Mouse (Mus musculus) kidney, embryonic 16.5 days (tissue): ENCODE data around the gene Hcfc1r1. TPM values are rescaled to one million over a fixed set of nuclear protein-coding genes. Genes with fewer than 3 reads are reported as not detected.

Experiments
- ATAC-seq: fragments of 200-750 bp; cut with Nextera tagmentation; 2 replicates; pipeline ENCODE4 v1.8.0; 2017; ENCODE audit warnings: moderate TSS enrichment; ENCODE audit not compliant: low FRiP score, low TSS enrichment
- H3K27ac ChIP-seq: fragments of 300-500 bp; sonication (generic); 2 replicates; pipeline ENCODE4 v1.5.1; 2014; ENCODE audit warnings: low read length
- H3K27me3 ChIP-seq: fragments of 300-500 bp; sonication (generic); 2 replicates; pipeline ENCODE4 v1.6.1; 2014; ENCODE audit warnings: low read length, control low read depth, mixed read lengths; ENCODE audit not compliant: insufficient read depth
- H3K36me3 ChIP-seq: fragments of 300-500 bp; sonication (generic); 2 replicates; pipeline ENCODE4 v1.6.1; 2014; ENCODE audit warnings: low read length, control low read depth, mixed read lengths; ENCODE audit not compliant: insufficient read depth
- H3K4me1 ChIP-seq: fragments of 300-500 bp; sonication (generic); 2 replicates; pipeline ENCODE4 v1.6.1; 2014; ENCODE audit warnings: low read length, control low read depth, mixed read lengths; ENCODE audit not compliant: insufficient read depth
- H3K4me2 ChIP-seq: fragments of 300-500 bp; sonication (generic); replicated peaks from 2 replicates; pipeline ENCODE4 v1.6.1; 2014; ENCODE audit warnings: low read depth, low read length
- H3K4me3 ChIP-seq: fragments of 300-500 bp; sonication (generic); 2 replicates; pipeline ENCODE4 v1.5.1; 2014; ENCODE audit warnings: mild to moderate bottlenecking, low read length
- H3K9ac ChIP-seq: fragments of 300-500 bp; sonication (generic); replicated peaks from 2 replicates; pipeline ENCODE4 v1.6.1; 2014; ENCODE audit warnings: low read length
- H3K9me3 ChIP-seq: fragments of 300-500 bp; sonication (generic); 2 replicates; pipeline ENCODE4 v1.6.1; 2016; ENCODE audit warnings: low read length, control low read depth
- WGBS: fragments of 180-500 bp; shearing (Covaris S2); extraction: QIAGEN DNeasy Blood & Tissue Kit; methylation state at CpG from one replicate; pipeline ENCODE4 v1.1.7; 2014; 5-methylcytosine and 5-hydroxymethylcytosine counted together
- polyA plus RNA-seq: library from polyadenylated mRNA; unstranded; fragments of >200 nt; fragmentation: Nextera tagmentation; extraction: Ambion mirVana; gene quantifications from 2 replicates; pipeline ENCODE4 v1.2.1, GENCODE M21; 2015

Hcfc1r1 gene
- polyA plus RNA-seq = 73.4 and 83.7 TPM in 2 replicates

- Histone ChIP-seq H3K36me3 (peaks cover 10% of the 10 kb centered on the region), H3K4me3 (peak within 1 kb of the TSS; percentile 63), H3K4me2 (peak within 1 kb of the TSS; percentile 91), H3K27ac (peak within 1 kb of the TSS; percentile 89), H3K9me3 (no peaks in the 10 kb centered on the region), H3K27me3 (peaks cover 2% of the 10 kb centered on the region), H3K4me1 (peaks cover 38% of the 10 kb centered on the region), H3K9ac (peak within 1 kb of the TSS; percentile 82)
- under 1% methylated on average over 45 of the region's 45 CpGs for WGBS
- ATAC-seq = peak; percentile 93
Observed at GRCm38 (mm10) chr17:23673424-23674073, at the start of gene Hcfc1r1, which contains the start of gene Thoc6. Gene Hcfc1r1 (plus strand): TSS chr17:23673596. Gene Thoc6 (minus strand): TSS chr17:23673882.

DNA sequence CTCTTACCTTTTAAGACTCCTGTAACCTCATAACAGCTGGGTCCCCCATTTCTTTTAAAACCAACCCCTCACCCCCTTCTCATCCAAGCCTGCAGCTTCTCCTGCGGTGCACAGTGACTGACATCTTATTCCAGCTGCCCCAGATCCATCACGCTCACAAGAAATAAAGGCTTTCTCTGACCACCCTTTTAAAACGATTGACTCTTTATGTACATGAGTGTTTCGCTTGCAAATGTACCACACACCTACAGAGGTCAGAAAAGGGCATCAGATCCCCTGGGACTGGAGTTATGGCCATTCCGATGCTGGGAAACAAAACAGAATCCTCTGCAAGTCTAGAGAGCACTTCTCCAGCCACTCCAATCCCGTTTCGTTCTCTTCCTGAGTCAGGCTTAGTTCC, 45.6 kb upstream of the Hcfc1r1 start:
- H3K36me3 ChIP-seq = no peaks in the 10 kb centered on the region
- H3K9ac ChIP-seq = no peak overlapping the region
- H3K4me1 ChIP-seq = peaks cover 3% of the 10 kb centered on the region; the same call in 1 of the 2 replicates
- no peaks in the 10 kb centered on the region for H3K27me3 ChIP-seq
- H3K27ac ChIP-seq = no peak overlapping the region
- 44% methylated on average over 7 of the region's 7 CpGs for WGBS
- no peaks in the 10 kb centered on the region for H3K9me3 ChIP-seq
- ATAC-seq = no peak
- H3K4me3 ChIP-seq = no peak overlapping the region
- H3K4me2 ChIP-seq = no peak overlapping the region

DNA sequence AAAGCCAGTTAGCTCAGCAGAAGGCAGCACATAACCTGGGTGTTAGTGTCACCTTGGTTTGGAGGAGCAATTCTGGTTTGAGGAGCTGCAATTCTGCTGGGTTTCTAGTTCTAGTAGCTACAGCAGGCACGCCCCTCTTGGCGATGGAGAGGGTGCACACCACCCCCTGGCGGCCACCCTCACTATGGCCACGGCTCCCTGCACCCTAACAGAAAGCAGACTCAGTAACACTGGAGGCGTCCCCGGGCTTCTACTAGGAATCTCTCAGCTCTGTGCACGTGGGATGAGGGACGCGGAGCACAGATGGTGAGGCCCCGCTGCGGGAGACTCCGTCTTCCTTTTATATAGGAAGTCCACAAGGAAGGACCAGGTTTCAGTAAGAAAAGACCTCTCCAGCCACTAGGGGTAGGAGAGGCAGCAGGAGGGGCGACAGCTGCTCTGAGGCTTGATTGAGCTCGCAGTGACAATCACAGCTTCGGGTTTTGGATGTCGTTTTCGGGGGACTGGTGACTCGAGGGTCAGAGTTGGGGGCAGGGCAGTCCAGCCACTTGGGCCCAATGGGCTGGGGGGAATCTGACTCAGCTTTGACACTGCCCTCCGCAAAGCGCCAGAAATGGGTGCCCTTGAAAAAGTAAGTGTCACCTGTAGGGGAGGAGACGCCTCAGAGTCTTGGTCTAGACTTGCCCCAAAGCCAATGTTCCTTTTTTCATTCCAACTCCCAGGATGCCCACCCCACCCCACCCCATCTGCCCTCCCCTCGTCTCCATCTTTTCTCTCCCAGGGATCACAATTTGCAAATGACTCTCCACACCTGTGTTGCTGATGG, 43.0 kb upstream of the Hcfc1r1 start:
- Histone ChIP-seq H3K27ac (no peak overlapping the region), H3K9me3 (no peaks in the 10 kb centered on the region), H3K36me3 (no peaks in the 10 kb centered on the region), H3K4me1 (peaks cover 3% of the 10 kb centered on the region; the same call in 1 of the 2 replicates), H3K27me3 (no peaks in the 10 kb centered on the region), H3K4me2 (peak overlapping the region; percentile 57), H3K9ac (peak overlapping the region; percentile 36; the same call in 1 of the 2 replicates), H3K4me3 (peak overlapping the region; percentile 25)
- WGBS = 14% methylated on average over 22 of the region's 22 CpGs
- peak; percentile 87 for ATAC-seq

DNA sequence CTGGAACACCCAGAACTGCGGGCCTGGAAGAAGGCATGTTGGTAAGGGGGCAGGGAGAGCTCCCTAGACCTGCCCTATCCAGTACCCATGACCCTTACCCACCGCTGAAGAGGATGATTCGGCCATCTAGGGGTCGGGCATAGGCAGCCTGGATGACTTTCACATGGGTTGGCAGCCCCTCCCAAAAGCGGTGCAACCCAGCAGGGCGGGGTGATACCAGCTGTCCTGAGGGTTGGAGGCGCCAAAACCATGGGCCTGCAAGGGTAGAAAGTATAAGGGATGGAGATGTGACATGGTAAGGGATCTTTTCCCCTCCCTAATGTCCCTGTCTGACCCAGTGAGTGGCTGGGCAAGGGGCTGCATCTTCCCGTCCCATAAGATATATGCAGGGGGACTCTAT, 42.2 kb upstream of the Hcfc1r1 start:
- WGBS = 85% methylated on average over 8 of the region's 8 CpGs
- ATAC-seq = peak; percentile 39; the same call in 1 of the 2 replicates
- H3K36me3 ChIP-seq = no peaks in the 10 kb centered on the region
- H3K4me3 ChIP-seq = no peak overlapping the region
- no peak overlapping the region for H3K9ac ChIP-seq
- no peak overlapping the region for H3K4me2 ChIP-seq
- H3K4me1 ChIP-seq = peaks cover 3% of the 10 kb centered on the region; the same call in 1 of the 2 replicates
- no peak overlapping the region for H3K27ac ChIP-seq
- no peaks in the 10 kb centered on the region for H3K9me3 ChIP-seq
- no peaks in the 10 kb centered on the region for H3K27me3 ChIP-seq

GRCm38 (mm10) chr17:23644613-23645495, 28.5 kb upstream of the Hcfc1r1 start, which contains the start of gene Mmp25:
Gene Mmp25 (minus strand): TSS chr17:23645277.
- Histone ChIP-seq H3K9me3 (no peaks in the 10 kb centered on the region), H3K4me3 (peak within 1 kb of the TSS; percentile 45), H3K9ac (peak within 1 kb of the TSS; percentile 64), H3K36me3 (no peaks in the 10 kb centered on the region), H3K4me1 (peaks cover 9% of the 10 kb centered on the region), H3K27me3 (peaks cover 11% of the 10 kb centered on the region; the same call in 1 of the 2 replicates), H3K27ac (no peak within 1 kb of the TSS), H3K4me2 (peak within 1 kb of the TSS; percentile 63)
- under 1% methylated on average over 57 of the region's 58 CpGs for WGBS
- ATAC-seq = peak; percentile 73

GRCm38 (mm10) chr17:23645894-23646293, 27.5 kb upstream of the Hcfc1r1 start:
- no peaks in the 10 kb centered on the region for H3K9me3 ChIP-seq
- WGBS = 40% methylated on average over 10 of the region's 10 CpGs
- peaks cover 9% of the 10 kb centered on the region for H3K4me1 ChIP-seq
- H3K4me2 ChIP-seq = no peak overlapping the region
- no peak overlapping the region for H3K4me3 ChIP-seq
- H3K27me3 ChIP-seq = peaks cover 11% of the 10 kb centered on the region; the same call in 1 of the 2 replicates
- ATAC-seq = no peak
- H3K36me3 ChIP-seq = no peaks in the 10 kb centered on the region
- no peak overlapping the region for H3K27ac ChIP-seq
- no peak overlapping the region for H3K9ac ChIP-seq

GRCm38 (mm10) chr17:23651363-23651762, 22.0 kb upstream of the Hcfc1r1 start:
- Histone ChIP-seq H3K36me3 (no peaks in the 10 kb centered on the region), H3K27ac (no peak overlapping the region), H3K4me2 (no peak overlapping the region), H3K9me3 (no peaks in the 10 kb centered on the region), H3K27me3 (no peaks in the 10 kb centered on the region), H3K4me3 (no peak overlapping the region), H3K9ac (no peak overlapping the region), H3K4me1 (no peaks in the 10 kb centered on the region)
- no peak for ATAC-seq
- WGBS = 76% methylated on average over 6 of the region's 6 CpGs

DNA sequence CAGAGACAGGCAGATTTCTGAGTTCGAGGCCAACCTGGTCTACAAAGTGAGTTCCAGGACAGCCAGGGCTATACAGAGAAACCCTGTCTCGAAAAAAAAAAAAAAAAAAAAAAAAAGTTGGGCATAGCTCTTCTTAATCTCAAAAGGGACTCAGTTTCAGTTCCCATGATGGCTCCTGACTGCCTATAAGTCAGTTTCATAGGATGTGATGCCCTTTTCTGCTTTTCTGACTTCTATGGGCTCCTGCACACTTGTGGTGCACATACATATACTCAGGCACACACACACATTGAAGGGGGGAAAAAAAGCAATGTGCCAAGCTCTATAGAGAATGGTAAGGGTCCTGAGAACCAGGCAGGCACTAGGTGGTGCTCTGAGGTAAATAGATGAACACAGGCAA, 20.1 kb upstream of the Hcfc1r1 start:
- H3K27ac ChIP-seq = no peak overlapping the region
- no peak overlapping the region for H3K9ac ChIP-seq
- no peaks in the 10 kb centered on the region for H3K4me1 ChIP-seq
- H3K36me3 ChIP-seq = no peaks in the 10 kb centered on the region
- H3K4me2 ChIP-seq = no peak overlapping the region
- no peak overlapping the region for H3K4me3 ChIP-seq
- H3K9me3 ChIP-seq = no peaks in the 10 kb centered on the region
- WGBS = 88% methylated on average over 1 of the region's 2 CpGs
- no peak for ATAC-seq
- no peaks in the 10 kb centered on the region for H3K27me3 ChIP-seq

DNA sequence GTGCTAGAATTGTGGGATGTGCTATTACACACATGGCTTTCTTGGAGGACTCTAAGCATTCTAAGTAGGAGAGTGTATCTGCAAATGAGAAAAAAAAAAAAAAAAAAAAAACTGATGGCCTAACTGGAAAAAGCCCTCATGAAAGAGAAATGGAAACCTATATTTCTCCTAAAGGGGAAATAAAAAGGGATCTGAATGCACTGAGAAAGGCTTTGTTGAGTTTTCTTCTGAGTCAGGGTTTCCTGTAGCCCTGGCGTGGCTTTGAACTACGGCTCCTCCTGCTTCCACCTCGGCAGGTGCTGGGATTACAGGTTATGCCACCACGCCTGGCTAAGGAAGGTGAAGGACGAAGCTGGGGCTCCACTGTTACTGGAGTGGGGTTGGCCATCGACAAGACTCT, 19.4 kb upstream of the Hcfc1r1 start:
- no peaks in the 10 kb centered on the region for H3K27me3 ChIP-seq
- H3K9me3 ChIP-seq = no peaks in the 10 kb centered on the region
- WGBS = 57% methylated on average over 6 of the region's 6 CpGs
- H3K4me2 ChIP-seq = no peak overlapping the region
- no peak overlapping the region for H3K9ac ChIP-seq
- H3K4me3 ChIP-seq = no peak overlapping the region
- no peak for ATAC-seq
- H3K36me3 ChIP-seq = no peaks in the 10 kb centered on the region
- H3K27ac ChIP-seq = no peak overlapping the region
- H3K4me1 ChIP-seq = no peaks in the 10 kb centered on the region
